Mouse (Mus musculus): ENCODE data around the gene Smim5.

Smim5 gene

GRCm38 (mm10) chr11:115921986-115922385 lies 22.2 kb downstream of the Smim5 start:
- in situ Hi-C loops (cut with MseI, MboI) = no loop called here

DNA sequence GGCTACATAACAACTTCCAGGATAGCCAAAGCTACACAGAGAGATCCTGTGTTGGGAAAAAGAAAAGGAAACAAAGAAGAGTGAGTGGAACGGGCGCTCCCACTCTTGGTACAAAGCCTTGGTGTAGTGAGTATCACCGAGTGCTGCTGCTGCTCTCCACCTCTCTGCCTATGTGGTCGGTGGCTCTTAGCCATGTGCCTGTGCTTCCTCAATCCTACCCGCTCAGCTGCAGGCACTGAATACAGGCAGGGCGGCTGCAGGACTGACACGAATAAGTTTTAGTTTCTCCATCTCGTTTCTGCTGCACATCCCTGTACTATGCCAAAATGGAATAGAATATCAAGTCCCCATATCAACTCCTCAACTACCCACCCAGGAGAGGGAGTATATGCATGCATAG lies 29.3 kb downstream of the Smim5 start:
- in situ Hi-C loops (cut with MseI, MboI) = no loop called here

GRCm38 (mm10) chr11:115929818-115930217 lies 30.1 kb downstream of the Smim5 start:
- in situ Hi-C loops (cut with MseI, MboI) = no loop called here

DNA sequence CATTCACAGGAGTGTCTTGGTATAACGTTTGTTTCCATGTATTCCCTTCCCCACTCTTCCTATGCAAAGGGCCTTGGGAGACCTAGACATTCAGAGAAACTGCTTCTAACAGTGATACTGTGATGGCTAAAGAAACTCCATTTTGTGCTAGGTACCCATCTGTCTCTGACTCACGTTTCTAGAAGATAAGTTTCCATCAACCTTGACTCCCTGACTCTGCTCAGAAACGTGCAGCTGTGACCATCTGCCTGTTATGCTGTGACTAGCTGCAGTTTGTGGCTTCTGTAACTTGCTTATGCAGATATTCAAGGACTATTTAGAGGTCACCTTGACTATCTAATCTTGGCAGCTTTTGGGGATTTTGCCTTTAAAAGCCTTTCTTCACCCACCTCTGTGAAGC lies 31.5 kb downstream of the Smim5 start:
- in situ Hi-C loops (cut with MseI, MboI) = no loop called here

- in situ Hi-C loops (cut with MseI, MboI) = no loop called here
These were observed 33.5 kb downstream of the Smim5 start, which contains the start of the genes Sap30bp and Recql5 for GRCm38 (mm10) chr11:115933108-115933746. Sap30bp (plus strand) TSS chr11:115933282. Recql5 (minus strand) TSS chr11:115933477.

GRCm38 (mm10) chr11:115933747-115934110 lies 34.0 kb downstream of the Smim5 start:
- in situ Hi-C loops (cut with MseI, MboI) = no loop called here

- in situ Hi-C loops (cut with MseI, MboI) = loop anchor here (5.0 kb wide), 1 partner anchor 57 kb away; no protein-coding TSS in a partner anchor
These were observed 40.0 kb downstream of the Smim5 start for GRCm38 (mm10) chr11:115939690-115940329.

DNA sequence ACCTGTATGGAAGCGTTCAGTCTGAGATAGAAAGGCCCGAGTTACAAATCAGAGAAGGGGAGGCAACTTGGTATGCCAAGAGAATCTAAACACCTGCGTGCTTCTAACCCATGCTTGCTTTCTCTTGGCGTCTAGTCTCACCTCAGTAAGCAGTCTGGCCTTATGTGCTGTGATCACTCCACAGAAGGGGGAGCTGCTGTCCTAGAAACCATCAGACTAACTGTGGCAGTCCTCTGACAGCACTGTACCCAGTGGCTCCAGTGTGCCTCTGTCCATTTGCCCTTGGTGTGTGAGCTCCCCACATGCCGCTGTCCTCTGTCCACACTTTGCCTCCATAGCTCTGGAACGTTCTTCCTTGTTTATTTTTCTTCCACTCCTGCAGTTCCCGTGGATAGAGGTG lies 42.2 kb downstream of the Smim5 start:
- in situ Hi-C loops (cut with MseI, MboI) = loop anchor here in 1 of 2 experiments (5.0 kb wide), 1 partner anchor 55 kb away; no protein-coding TSS in a partner anchor

DNA sequence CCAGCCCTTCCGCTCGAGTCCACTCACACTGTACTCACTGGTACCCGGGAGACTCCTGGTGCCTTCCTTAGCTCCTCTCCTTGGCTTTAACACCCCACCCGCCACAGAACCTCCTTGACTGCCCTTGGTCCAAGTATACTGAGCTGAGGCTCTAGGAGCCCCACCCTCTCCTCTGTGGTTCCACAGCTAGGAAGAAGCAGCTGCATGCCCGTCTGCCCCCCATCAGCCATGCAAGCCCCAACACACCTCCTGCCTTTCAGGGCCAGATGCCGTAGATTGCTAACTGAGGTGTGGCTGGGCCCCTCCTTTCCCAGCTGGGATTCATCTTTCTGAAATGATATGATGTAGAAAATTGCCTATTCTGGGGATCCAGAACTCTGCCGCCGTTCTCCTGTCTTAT lies 45.5 kb downstream of the Smim5 start:
- in situ Hi-C loops (cut with MseI, MboI) = no loop called here

DNA sequence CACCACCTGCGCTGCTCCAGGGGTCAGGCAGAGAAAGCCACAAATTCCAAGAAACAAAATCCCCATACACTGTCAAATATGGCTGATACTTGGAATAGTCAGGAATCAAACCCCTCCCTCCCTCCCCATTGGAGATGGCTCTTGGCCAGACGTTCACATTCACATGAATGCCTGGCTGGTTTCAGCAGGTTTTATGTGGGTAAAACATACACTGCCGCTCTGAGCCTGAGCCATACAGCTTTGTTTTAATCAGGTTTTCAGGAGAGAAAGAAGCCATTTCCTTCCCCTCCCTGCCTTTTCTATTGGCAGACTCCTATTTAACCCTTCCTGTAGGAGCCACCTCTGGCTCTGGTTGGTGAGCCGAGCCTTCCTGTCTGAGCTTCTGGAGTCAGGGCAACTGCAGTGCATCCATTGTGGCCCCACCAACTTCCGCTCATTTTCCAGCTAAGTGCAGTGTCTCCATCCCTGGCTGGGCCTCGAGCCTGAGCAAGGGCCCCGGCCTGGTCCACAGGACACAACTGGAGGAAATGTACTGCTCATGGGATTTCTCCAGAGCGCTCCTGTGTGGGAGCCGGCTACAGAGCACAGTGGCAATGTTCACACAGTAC lies 46.6 kb downstream of the Smim5 start:
- in situ Hi-C loops (cut with MseI, MboI) = no loop called here

GRCm38 (mm10) chr11:115948316-115948715 lies 48.5 kb downstream of the Smim5 start:
- in situ Hi-C loops (cut with MseI, MboI) = no loop called here

GRCm38 (mm10) chr11:115950719-115951118 lies 51.0 kb downstream of the Smim5 start:
- in situ Hi-C loops (cut with MseI, MboI) = no loop called here

- in situ Hi-C loops (cut with MseI, MboI) = no loop called here
These were observed 54.9 kb downstream of the Smim5 start for GRCm38 (mm10) chr11:115954712-115955111.

DNA sequence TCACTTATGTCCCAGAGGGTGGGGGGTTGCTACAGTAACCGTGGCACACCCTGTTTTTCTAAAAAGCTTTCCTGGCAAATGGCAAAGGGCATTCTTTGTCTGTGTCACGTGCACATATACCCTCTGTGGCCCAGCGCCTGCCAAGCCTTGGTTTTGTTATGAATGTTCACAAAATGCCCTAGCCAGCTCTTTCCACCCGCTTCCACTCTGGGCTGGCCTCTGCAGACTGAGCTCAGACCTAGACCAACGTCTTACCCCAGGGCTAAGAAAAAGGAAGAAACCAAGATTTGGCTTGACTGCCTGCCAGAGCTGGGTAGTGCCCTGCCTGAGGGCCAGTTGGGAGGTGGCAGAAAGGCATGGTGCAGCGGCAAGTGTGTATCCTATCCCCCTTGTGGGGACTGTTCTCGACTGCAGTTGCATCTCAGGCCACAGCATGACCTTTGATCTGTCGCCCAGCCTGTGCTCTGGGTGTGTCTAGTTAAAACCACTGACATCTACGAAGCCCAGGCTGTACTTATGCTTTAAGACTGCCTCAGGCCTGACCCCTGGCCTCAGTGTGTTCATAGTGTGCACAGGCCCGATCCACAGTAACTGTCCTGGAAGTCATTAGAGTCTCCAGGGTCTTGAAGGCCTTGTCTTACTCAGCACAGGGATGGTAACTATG lies 55.6 kb downstream of the Smim5 start:
- in situ Hi-C loops (cut with MseI, MboI) = no loop called here
